Mouse (Mus musculus): ENCODE measurements around the gene Sik2.

DNA sequence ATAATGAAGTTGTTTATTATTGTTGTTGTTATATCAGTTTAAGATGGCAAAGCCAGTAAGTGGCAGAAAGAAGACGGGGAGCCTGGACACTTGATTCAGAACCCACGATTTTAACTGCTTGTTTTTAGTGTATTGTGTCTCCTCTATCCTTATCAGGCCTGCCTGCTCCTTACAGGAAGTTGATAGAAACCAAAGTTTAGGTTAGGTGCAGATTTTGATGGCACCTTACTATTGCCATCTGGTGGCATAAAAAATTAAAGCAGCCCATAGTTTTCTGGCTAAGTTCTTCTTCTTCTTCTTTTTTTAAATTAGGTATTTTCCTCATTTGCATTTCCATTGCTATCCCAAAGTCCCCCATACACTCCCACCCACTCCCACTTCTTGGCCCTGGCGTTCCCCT, 43.3 kb upstream of the Sik2 start:
- TF ChIP-seq CTCF (IDR thresholded peaks at IDR 0.05; ENCODE audit: low read depth, low read length) (no peak), POLR2A (IDR thresholded peaks at IDR 0.05; ENCODE audit: extremely low read depth, insufficient read depth, low read length) (no peak)

All from liver, adult 2 months (tissue).